In the genomic region with DNA sequence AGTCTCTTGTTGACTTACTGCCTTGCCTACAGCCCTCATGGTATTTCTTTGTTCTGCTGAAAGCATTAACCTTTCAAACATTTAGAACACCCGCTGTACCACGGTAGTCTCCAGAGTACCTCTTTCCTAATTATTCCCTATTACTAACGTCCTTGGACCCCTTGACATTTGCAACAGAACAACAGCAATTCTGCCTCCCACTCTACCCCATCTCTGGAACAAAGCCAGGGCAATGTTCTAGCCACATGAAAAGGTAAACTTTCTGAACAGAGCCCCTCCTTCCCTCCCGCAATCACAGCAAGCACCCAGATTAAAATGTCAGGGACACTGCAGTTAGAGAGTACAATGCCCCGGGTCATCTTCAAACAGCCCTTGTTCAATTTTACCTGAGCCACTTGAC, we compare ENCODE assay signal across 22 mouse cellular contexts. TPM values are rescaled to one million over a fixed set of nuclear protein-coding genes. Genes with fewer than 3 reads are reported as not detected.
A peak's percentile ranks its signal among the peaks of the same experiment; 100 is the strongest.
DNase-seq lines count a peak whose midpoint lies in the region; ATAC-seq and TF ChIP-seq lines count a peak whose summit lies in the region.
"Had no signal": no experiment of that assay in that cellular context is flagged by ENCODE, and none has a peak within 500 bp of the region (broad histone marks: within the 10 kb centered on the region; RNA-seq: fewer than 3 reads in every experiment).

No protein-coding gene starts in this region.

- 47% methylated on average over 5 of the region's 5 CpGs for WGBS in hindbrain, embryonic 14.5 days
- 49% methylated on average over 5 of the region's 5 CpGs for WGBS in hindbrain, postnatal 0 days
- 75% methylated on average over 5 of the region's 5 CpGs for WGBS in heart, embryonic 11.5 days (ENCODE audit: insufficient replicate concordance)

- no peak overlapping the region for H3K9ac ChIP-seq in hindbrain, embryonic 14.5 days
- no peak overlapping the region for H3K9ac ChIP-seq in hindbrain, postnatal 0 days (replicated peaks; ENCODE audit: low read length)
- H3K9ac ChIP-seq in heart, embryonic 11.5 days (ENCODE audit: low read depth, low read length), result no peak overlapping the region
- H3K9ac ChIP-seq: forebrain, embryonic 13.5 days; forebrain, postnatal 0 days; hindbrain, embryonic 12.5 days had no signal

- no peak for ATAC-seq in hindbrain, embryonic 14.5 days (ENCODE audit: low FRiP score)
- ATAC-seq in hindbrain, postnatal 0 days, result no peak
- ATAC-seq in heart, embryonic 11.5 days (replicated peaks; ENCODE audit: insufficient number of reproducible peaks, low FRiP score, low TSS enrichment), result no peak
- ATAC-seq: forebrain, embryonic 13.5 days; forebrain, postnatal 0 days; intestine, embryonic 16.5 days had no signal

- H3K4me1 ChIP-seq in hindbrain, embryonic 14.5 days (replicated peaks; ENCODE audit: control insufficient read depth, insufficient read depth, low read length), result no peaks in the 10 kb centered on the region
- H3K4me1 ChIP-seq in hindbrain, postnatal 0 days (ENCODE audit: insufficient read depth, low read length), result no peaks in the 10 kb centered on the region
- H3K4me1 ChIP-seq in heart, embryonic 11.5 days (ENCODE audit: control insufficient read depth, insufficient read depth, low read length), result no peaks in the 10 kb centered on the region
- H3K4me1 ChIP-seq: embryonic facial prominence, embryonic 10.5 days; forebrain, embryonic 13.5 days; hindbrain, embryonic 12.5 days had no signal

- no peaks in the 10 kb centered on the region for H3K27me3 ChIP-seq in hindbrain, embryonic 14.5 days (ENCODE audit: control insufficient read depth, insufficient read depth, low read length)
- no peaks in the 10 kb centered on the region for H3K27me3 ChIP-seq in hindbrain, postnatal 0 days (ENCODE audit: insufficient read depth, low read length)
- H3K27me3 ChIP-seq in heart, embryonic 11.5 days (ENCODE audit: control insufficient read depth, insufficient read depth, low read length), result no peaks in the 10 kb centered on the region
- H3K27me3 ChIP-seq: CH12.LX; forebrain, embryonic 13.5 days; hindbrain, embryonic 12.5 days had no signal

- no peak overlapping the region for H3K4me2 ChIP-seq in hindbrain, embryonic 14.5 days (replicated peaks)
- no peak overlapping the region for H3K4me2 ChIP-seq in hindbrain, postnatal 0 days (ENCODE audit: low read depth, low read length)
- H3K4me2 ChIP-seq in heart, embryonic 11.5 days, result no peak overlapping the region
- H3K4me2 ChIP-seq: forebrain, embryonic 13.5 days; hindbrain, embryonic 12.5 days had no signal

- no peak for DNase-seq in hindbrain, embryonic 14.5 days (ENCODE audit: low spot score)
- no peak for DNase-seq in hindbrain, postnatal 0 days (ENCODE audit: low spot score)
- DNase-seq in ES-CJ7 (ENCODE audit: low read depth, low spot score) (peak; percentile 54), ZHBTc4 (ENCODE audit: low read depth, low spot score) (peak; percentile 49)
- DNase-seq in adrenal gland, postnatal 36 days, result peak; percentile 29 to 30
- DNase-seq in cerebellum, adult 9-10 months, result no peak
- DNase-seq: cerebellum, adult 11-12 months; cerebellum, adult 9-11 months; gastrocnemius, postnatal 36 days; heart, adult 11 months; heart, postnatal 10 days; heart, postnatal 4 days; kidney, adult 8-10 months had no signal

- H3K4me3 ChIP-seq in hindbrain, embryonic 14.5 days (replicated peaks; ENCODE audit: low read length), result no peak overlapping the region
- no peak overlapping the region for H3K4me3 ChIP-seq in hindbrain, postnatal 0 days (ENCODE audit: low read length)
- no peak overlapping the region for H3K4me3 ChIP-seq in heart, embryonic 11.5 days (ENCODE audit: low read depth, low read length)
- H3K4me3 ChIP-seq: embryonic facial prominence, embryonic 10.5 days; forebrain, embryonic 13.5 days; hindbrain, embryonic 12.5 days had no signal

- TF ChIP-seq CTCF in hindbrain, postnatal 0 days (IDR thresholded peaks at IDR 0.05; ENCODE audit: low read depth), result no peak

- no peaks in the 10 kb centered on the region for H3K9me3 ChIP-seq in hindbrain, embryonic 14.5 days (ENCODE audit: control insufficient read depth, low read length)
- no peaks in the 10 kb centered on the region for H3K9me3 ChIP-seq in hindbrain, postnatal 0 days (ENCODE audit: low read length)
- H3K9me3 ChIP-seq in heart, embryonic 11.5 days (replicated peaks; ENCODE audit: control insufficient read depth, low read length), result no peaks in the 10 kb centered on the region
- H3K9me3 ChIP-seq: embryonic facial prominence, embryonic 10.5 days; forebrain, embryonic 13.5 days; hindbrain, embryonic 12.5 days had no signal

- H3K36me3 ChIP-seq in hindbrain, embryonic 14.5 days (replicated peaks; ENCODE audit: control insufficient read depth, insufficient read depth), result no peaks in the 10 kb centered on the region
- H3K36me3 ChIP-seq in hindbrain, postnatal 0 days (ENCODE audit: insufficient read depth, low read length), result no peaks in the 10 kb centered on the region
- 0 out of 2 replicates have a peak, but pooled peaks cover 2% of the 10 kb centered on the region for H3K36me3 ChIP-seq in heart, embryonic 11.5 days (ENCODE audit: control insufficient read depth, insufficient read depth, low read length)
- H3K36me3 ChIP-seq: embryonic facial prominence, embryonic 10.5 days; hindbrain, embryonic 12.5 days had no signal

- H3K27ac ChIP-seq in hindbrain, embryonic 14.5 days, result 0 out of 2 replicates have a peak overlapping the region, but pooled peaks have one; percentile 1
- no peak overlapping the region for H3K27ac ChIP-seq in hindbrain, postnatal 0 days
- H3K27ac ChIP-seq in heart, embryonic 11.5 days (ENCODE audit: low read depth, low read length), result no peak overlapping the region
- H3K27ac ChIP-seq: embryonic facial prominence, embryonic 10.5 days; forebrain, embryonic 13.5 days; hindbrain, embryonic 12.5 days had no signal

RNA-seq across cellular contexts. Expression of a gene that starts 15.6 kb away (rescaled TPM):
- 6.5 and 7.3 TPM in 2 replicates for polyA plus RNA-seq in hindbrain, embryonic 14.5 days (2014; fragmentation: Nextera tagmentation; extraction: Ambion mirVana)
- total RNA-seq in hindbrain, postnatal 0 days (2014; rRNA removed), result 6.1 and 6.4 TPM in 2 replicates
- polyA plus RNA-seq in hindbrain, postnatal 0 days (2015; fragmentation: Nextera tagmentation; extraction: Ambion mirVana), result 6.3 TPM in 2 replicates
- 10 to 100 TPM; 40.6 to 45.0 TPM for total RNA-seq in adrenal gland, postnatal 36 days (2021)
- 31.4 and 33.1 TPM in 2 replicates for polyA plus RNA-seq in heart, embryonic 11.5 days (2014; fragmentation: Nextera tagmentation; extraction: Ambion mirVana)

RNA-seq across cellular contexts. Expression of a gene that starts 33.8 kb away (rescaled TPM):
- 94.8 and 109 TPM in 2 replicates for polyA plus RNA-seq in hindbrain, embryonic 14.5 days (2014; fragmentation: Nextera tagmentation; extraction: Ambion mirVana)
- total RNA-seq in hindbrain, postnatal 0 days (2014; rRNA removed), result 135 and 139 TPM in 2 replicates
- polyA plus RNA-seq in hindbrain, postnatal 0 days (2015; fragmentation: Nextera tagmentation; extraction: Ambion mirVana), result 92.4 and 93.4 TPM in 2 replicates
- 100 to 1,000 TPM; 264 to 311 TPM for total RNA-seq in adrenal gland, postnatal 36 days (2021)
- 2.8 and 3.6 TPM in 2 replicates for polyA plus RNA-seq in heart, embryonic 11.5 days (2014; fragmentation: Nextera tagmentation; extraction: Ambion mirVana)
- total RNA-seq: CH12.LX; gastrocnemius, adult 18-20 months had no signal

RNA-seq across cellular contexts. Expression of a gene that starts 39.4 kb away (rescaled TPM):
- polyA plus RNA-seq in hindbrain, embryonic 14.5 days (2014; fragmentation: Nextera tagmentation; extraction: Ambion mirVana), result 0.08 and 0.13 TPM in 2 replicates
- total RNA-seq in hindbrain, postnatal 0 days (2014; rRNA removed), result not detected in 2 replicates
- 0.09 and 0.37 TPM in 2 replicates for polyA plus RNA-seq in hindbrain, postnatal 0 days (2015; fragmentation: Nextera tagmentation; extraction: Ambion mirVana)
- total RNA-seq in adrenal gland, postnatal 36 days (2021), result under 1 TPM in 1 of 2 experiments, not detected in 1; 0.49 TPM
- 0.24 TPM in 1 of 2 replicates, not detected in the other for polyA plus RNA-seq in heart, embryonic 11.5 days (2014; fragmentation: Nextera tagmentation; extraction: Ambion mirVana)
- total RNA-seq: adrenal gland, adult 18-20 months; forebrain, postnatal 0 days; gastrocnemius, adult 18-20 months; heart, postnatal 10 days had no signal
- polyA plus RNA-seq: embryonic facial prominence, embryonic 10.5 days; forebrain, postnatal 0 days had no signal

RNA-seq across cellular contexts. Expression of a gene that starts 46.7 kb away (rescaled TPM):
- 4.3 and 7.8 TPM in 2 replicates for polyA plus RNA-seq in hindbrain, embryonic 14.5 days (2014; fragmentation: Nextera tagmentation; extraction: Ambion mirVana)
- total RNA-seq in hindbrain, postnatal 0 days (2014; rRNA removed), result 4.7 and 7.4 TPM in 2 replicates
- polyA plus RNA-seq in hindbrain, postnatal 0 days (2015; fragmentation: Nextera tagmentation; extraction: Ambion mirVana), result 6.6 and 6.7 TPM in 2 replicates
- total RNA-seq in adrenal gland, postnatal 36 days (2021), result 1 to 10 TPM; 2.2 to 4.0 TPM
- polyA plus RNA-seq in heart, embryonic 11.5 days (2014; fragmentation: Nextera tagmentation; extraction: Ambion mirVana), result 28.6 and 28.7 TPM in 2 replicates
- total RNA-seq: gastrocnemius, adult 18-20 months had no signal

Comparison
In these comparisons a context has a peak if more than half of its experiments do, and no peak if none do; other contexts are left out.
1. DNase-seq: peak in ES-CJ7 (single experiment), ZHBTc4 (single experiment) and adrenal gland, postnatal 36 days (2 of 2); none in hindbrain, embryonic 14.5 days (single experiment), hindbrain, postnatal 0 days (single experiment) and cerebellum, adult 9-10 months (single experiment).
2. RNA of a gene that starts 33.8 kb away (polyA plus RNA-seq): 94.8 to 109 TPM in hindbrain, embryonic 14.5 days and 92.4 to 93.4 TPM in hindbrain, postnatal 0 days; 2.8 to 3.6 TPM in heart, embryonic 11.5 days; every median in the first group is over 10 times any median in the second.